ENCODE assay signal across 21 mouse cellular contexts in the genomic region with DNA sequence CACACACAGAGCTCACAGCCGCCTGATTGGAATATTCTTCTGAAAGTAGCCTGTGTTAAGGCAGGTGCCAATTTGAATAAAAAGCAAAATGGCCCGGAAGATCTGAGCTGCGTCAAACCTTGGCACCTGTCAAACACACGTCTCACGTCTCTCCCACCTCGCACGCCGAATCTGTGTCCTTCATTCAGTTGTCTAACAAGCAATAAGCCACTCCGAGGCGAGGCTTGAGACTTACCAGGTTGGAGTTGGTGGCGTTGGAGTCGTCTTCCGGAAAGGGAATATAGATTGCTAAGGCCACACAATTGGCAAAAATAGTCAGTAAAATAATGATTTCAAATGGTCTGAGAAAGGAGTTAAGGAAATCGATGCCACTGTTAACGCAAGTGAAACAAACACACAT.
DNase-seq lines count a peak whose midpoint lies in the region; ATAC-seq and TF ChIP-seq lines count a peak whose summit lies in the region.
"Had no signal": no experiment of that assay in that cellular context is flagged by ENCODE, and none has a peak within 500 bp of the region (broad histone marks: within the 10 kb centered on the region; RNA-seq: fewer than 3 reads in every experiment).

No protein-coding gene starts in this region.

- peaks cover 59% of the 10 kb centered on the region for H3K4me1 ChIP-seq in heart, embryonic 15.5 days (replicated peaks)
- H3K4me1 ChIP-seq in limb, embryonic 12.5 days (replicated peaks): peaks cover 13% of the 10 kb centered on the region
- peaks cover 17% of the 10 kb centered on the region for H3K4me1 ChIP-seq in limb, embryonic 10.5 days
- H3K4me1 ChIP-seq in limb, embryonic 15.5 days: peaks cover 19% of the 10 kb centered on the region
- H3K4me1 ChIP-seq in stomach, postnatal 0 days (replicated peaks; ENCODE audit: control insufficient read depth, insufficient read depth): no peaks in the 10 kb centered on the region
- no peaks in the 10 kb centered on the region for H3K4me1 ChIP-seq in midbrain, embryonic 16.5 days (ENCODE audit: control insufficient read depth, insufficient read depth, low read length)
- H3K4me1 ChIP-seq: hindbrain, embryonic 12.5 days had no signal

- peak overlapping the region; percentile 28 for H3K27ac ChIP-seq in heart, embryonic 15.5 days
- peak overlapping the region; percentile 4; the same call in 1 of the 2 replicates for H3K27ac ChIP-seq in limb, embryonic 12.5 days
- H3K27ac ChIP-seq in limb, embryonic 10.5 days: no peak overlapping the region
- peak overlapping the region; percentile 57 for H3K27ac ChIP-seq in limb, embryonic 15.5 days
- H3K27ac ChIP-seq in stomach, postnatal 0 days (replicated peaks): peak overlapping the region; percentile 67
- H3K27ac ChIP-seq in midbrain, embryonic 16.5 days (ENCODE audit: low read length): no peak overlapping the region
- H3K27ac ChIP-seq: hindbrain, embryonic 12.5 days had no signal

- intact Hi-C loops in heart, postnatal 25 days (cut with DNase I): no loop called here

- no peak overlapping the region for H3K9ac ChIP-seq in heart, embryonic 15.5 days
- H3K9ac ChIP-seq in limb, embryonic 12.5 days (replicated peaks): no peak overlapping the region
- no peak overlapping the region for H3K9ac ChIP-seq in limb, embryonic 15.5 days
- H3K9ac ChIP-seq in stomach, postnatal 0 days (ENCODE audit: low read length): no peak overlapping the region
- H3K9ac ChIP-seq in midbrain, embryonic 16.5 days (ENCODE audit: low read depth, low read length): no peak overlapping the region
- H3K9ac ChIP-seq: forebrain, postnatal 0 days; hindbrain, embryonic 12.5 days; liver, postnatal 0 days had no signal

- 57% methylated on average over 15 of the region's 15 CpGs for WGBS in heart, embryonic 15.5 days
- 88% methylated on average over 15 of the region's 15 CpGs for WGBS in limb, embryonic 12.5 days
- WGBS in limb, embryonic 10.5 days: 96% methylated on average over 15 of the region's 15 CpGs
- WGBS in limb, embryonic 15.5 days: 77% methylated on average over 15 of the region's 15 CpGs
- 51% methylated on average over 15 of the region's 15 CpGs for WGBS in stomach, postnatal 0 days
- WGBS in midbrain, embryonic 16.5 days: 91% methylated on average over 15 of the region's 15 CpGs

- H3K36me3 ChIP-seq in heart, embryonic 15.5 days: peaks cover 8% of the 10 kb centered on the region; the same call in 1 of the 2 replicates
- H3K36me3 ChIP-seq in limb, embryonic 12.5 days: peaks cover 48% of the 10 kb centered on the region
- peaks cover 46% of the 10 kb centered on the region for H3K36me3 ChIP-seq in limb, embryonic 10.5 days
- H3K36me3 ChIP-seq in limb, embryonic 15.5 days: peaks cover 12% of the 10 kb centered on the region; the same call in 1 of the 2 replicates
- no peaks in the 10 kb centered on the region for H3K36me3 ChIP-seq in stomach, postnatal 0 days (ENCODE audit: control insufficient read depth, insufficient read depth, low read length)
- H3K36me3 ChIP-seq in midbrain, embryonic 16.5 days (ENCODE audit: control insufficient read depth, insufficient read depth, low read length): no peaks in the 10 kb centered on the region
- H3K36me3 ChIP-seq: hindbrain, embryonic 12.5 days had no signal

- no peak overlapping the region for H3K4me3 ChIP-seq in heart, embryonic 15.5 days
- no peak overlapping the region for H3K4me3 ChIP-seq in limb, embryonic 12.5 days (replicated peaks)
- H3K4me3 ChIP-seq in limb, embryonic 10.5 days: no peak overlapping the region
- no peak overlapping the region for H3K4me3 ChIP-seq in limb, embryonic 15.5 days
- H3K4me3 ChIP-seq in stomach, postnatal 0 days (ENCODE audit: low read depth, low read length): no peak overlapping the region
- H3K4me3 ChIP-seq in midbrain, embryonic 16.5 days (ENCODE audit: low read depth, low read length): no peak overlapping the region
- H3K4me3 ChIP-seq: erythroblast, embryonic 14.5 days; gastrocnemius, adult 2 months; hindbrain, embryonic 12.5 days had no signal

- H3K27me3 ChIP-seq in heart, embryonic 15.5 days: no peaks in the 10 kb centered on the region
- H3K27me3 ChIP-seq in limb, embryonic 12.5 days: no peaks in the 10 kb centered on the region
- H3K27me3 ChIP-seq in limb, embryonic 10.5 days (ENCODE audit: low read depth, poor library complexity, severe bottlenecking): no peaks in the 10 kb centered on the region
- no peaks in the 10 kb centered on the region for H3K27me3 ChIP-seq in limb, embryonic 15.5 days
- no peaks in the 10 kb centered on the region for H3K27me3 ChIP-seq in stomach, postnatal 0 days (ENCODE audit: control insufficient read depth, insufficient read depth, low read length)
- no peaks in the 10 kb centered on the region for H3K27me3 ChIP-seq in midbrain, embryonic 16.5 days (ENCODE audit: control insufficient read depth, insufficient read depth, low read depth, low read length)
- H3K27me3 ChIP-seq: hindbrain, embryonic 12.5 days had no signal

- H3K4me2 ChIP-seq in heart, embryonic 15.5 days: no peak overlapping the region
- no peak overlapping the region for H3K4me2 ChIP-seq in limb, embryonic 12.5 days
- 0 out of 2 replicates have a peak overlapping the region, but pooled peaks have one; percentile 17 for H3K4me2 ChIP-seq in limb, embryonic 15.5 days
- peak overlapping the region; percentile 27; the same call in 1 of the 2 replicates for H3K4me2 ChIP-seq in stomach, postnatal 0 days (replicated peaks; ENCODE audit: low read depth)
- H3K4me2 ChIP-seq in midbrain, embryonic 16.5 days (ENCODE audit: low read length): no peak overlapping the region
- H3K4me2 ChIP-seq: hindbrain, embryonic 12.5 days; midbrain, embryonic 11.5 days had no signal

- H3K9me3 ChIP-seq in heart, embryonic 15.5 days (replicated peaks): no peaks in the 10 kb centered on the region
- H3K9me3 ChIP-seq in limb, embryonic 12.5 days: no peaks in the 10 kb centered on the region
- H3K9me3 ChIP-seq in limb, embryonic 10.5 days (replicated peaks): no peaks in the 10 kb centered on the region
- H3K9me3 ChIP-seq in limb, embryonic 15.5 days: no peaks in the 10 kb centered on the region
- H3K9me3 ChIP-seq in stomach, postnatal 0 days (ENCODE audit: control insufficient read depth, low read length): no peaks in the 10 kb centered on the region
- no peaks in the 10 kb centered on the region for H3K9me3 ChIP-seq in midbrain, embryonic 16.5 days (replicated peaks; ENCODE audit: control insufficient read depth, low read length, poor library complexity, severe bottlenecking)
- H3K9me3 ChIP-seq: hindbrain, embryonic 12.5 days had no signal

- TF ChIP-seq CTCF in stomach, postnatal 0 days (IDR thresholded peaks at IDR 0.05; ENCODE audit: low read depth): no peak

- no peak for DNase-seq in heart, postnatal 25 days (ENCODE audit: low spot score)
- DNase-seq in limb, embryonic 10.5 days (ENCODE audit: low spot score): no peak
- no peak for DNase-seq in stomach, postnatal 0 days (ENCODE audit: low spot score)
- DNase-seq: B cell, adult 2 months; cerebellum, postnatal 14 days; forebrain, postnatal 0 days; gastrocnemius, adult 2 months; kidney, adult 18-20 months; layer of hippocampus, adult 9-11 months; left cerebral cortex, postnatal 4 days; liver, postnatal 0 days; right cerebral cortex, adult 18-20 months; spleen, adult 18-20 months; thymus, postnatal 36 days had no signal

- TF ChIP-seq EP300 in stomach, postnatal 0 days (optimal IDR thresholded peaks at IDR 0.05): no peak

- no peak for ATAC-seq in heart, embryonic 15.5 days (replicated peaks; ENCODE audit: insufficient number of reproducible peaks, insufficient read depth, low FRiP score, low read depth)
- no peak for ATAC-seq in limb, embryonic 12.5 days (ENCODE audit: insufficient number of reproducible peaks, insufficient read depth, low FRiP score, low TSS enrichment, low read depth)
- ATAC-seq in limb, embryonic 15.5 days (ENCODE audit: insufficient number of reproducible peaks, low FRiP score, low TSS enrichment, low read depth): no peak
- no peak for ATAC-seq in stomach, postnatal 0 days (ENCODE audit: low FRiP score, low TSS enrichment)
- ATAC-seq in midbrain, embryonic 16.5 days: no peak
- ATAC-seq: forebrain, postnatal 0 days; liver, postnatal 0 days had no signal

Comparison
In these comparisons a context has a peak if more than half of its experiments do, and no peak if none do; other contexts are left out.
1. H3K27ac ChIP-seq: peak in heart, embryonic 15.5 days (single experiment), limb, embryonic 12.5 days (single experiment), limb, embryonic 15.5 days (single experiment) and stomach, postnatal 0 days (single experiment); none in limb, embryonic 10.5 days (single experiment) and midbrain, embryonic 16.5 days (single experiment).
2. H3K4me2 ChIP-seq: peak in limb, embryonic 15.5 days (single experiment) and stomach, postnatal 0 days (single experiment); none in heart, embryonic 15.5 days (single experiment), limb, embryonic 12.5 days (single experiment) and midbrain, embryonic 16.5 days (single experiment).